Mouse (Mus musculus): ENCODE data around the gene Mgp.
A peak's percentile ranks its signal among the peaks of the same experiment; 100 is the strongest.

Gene Mgp

DNA sequence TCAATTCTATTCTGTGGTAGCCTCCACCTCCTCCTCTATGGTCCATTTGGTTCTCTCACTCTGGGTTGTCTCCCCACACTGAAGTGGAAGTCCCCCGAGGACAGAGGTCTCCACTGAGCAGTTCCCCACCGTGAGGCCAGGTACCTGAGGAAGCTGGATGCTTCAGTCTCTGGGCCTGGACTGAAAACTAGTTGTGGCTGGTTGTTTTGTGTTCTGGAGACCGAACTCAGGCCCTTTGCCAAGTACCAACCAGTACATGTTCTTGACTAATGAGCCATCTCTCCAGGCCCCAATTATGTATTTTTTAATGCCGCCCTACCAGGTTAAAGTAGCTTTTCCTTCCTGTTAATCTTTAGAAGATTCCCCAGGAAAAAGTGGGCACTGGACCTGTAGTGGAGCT is 23.3 kb downstream of the Mgp start:
- no peak for DNase-seq (ENCODE audit: low read depth, low spot score)

- no peak for DNase-seq (ENCODE audit: low read depth, low spot score)
Measured at GRCm38 (mm10) chr6:136850267-136850666, 25.4 kb downstream of the Mgp start.

DNA sequence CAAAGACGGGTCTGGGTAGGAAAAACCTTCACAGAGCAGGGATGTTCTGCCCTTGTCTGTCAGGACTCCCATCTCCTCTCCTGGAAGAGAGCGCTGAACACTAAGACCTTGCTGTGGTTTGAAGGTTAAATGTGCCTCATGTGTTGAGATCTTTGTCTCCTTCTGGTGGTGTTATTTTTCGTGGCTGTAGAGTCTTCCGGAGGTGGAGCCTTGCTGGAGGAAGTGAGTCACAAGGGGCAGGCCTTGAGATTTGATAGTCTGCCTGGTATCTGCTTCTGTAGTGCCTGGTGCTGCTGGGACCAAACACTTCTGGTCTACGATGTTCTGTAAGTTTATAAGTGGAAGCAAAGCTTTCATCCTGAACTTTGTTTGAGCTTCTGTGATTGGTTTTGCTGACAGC is 26.7 kb downstream of the Mgp start:
- DNase-seq (ENCODE audit: low read depth, low spot score), result no peak

DNA sequence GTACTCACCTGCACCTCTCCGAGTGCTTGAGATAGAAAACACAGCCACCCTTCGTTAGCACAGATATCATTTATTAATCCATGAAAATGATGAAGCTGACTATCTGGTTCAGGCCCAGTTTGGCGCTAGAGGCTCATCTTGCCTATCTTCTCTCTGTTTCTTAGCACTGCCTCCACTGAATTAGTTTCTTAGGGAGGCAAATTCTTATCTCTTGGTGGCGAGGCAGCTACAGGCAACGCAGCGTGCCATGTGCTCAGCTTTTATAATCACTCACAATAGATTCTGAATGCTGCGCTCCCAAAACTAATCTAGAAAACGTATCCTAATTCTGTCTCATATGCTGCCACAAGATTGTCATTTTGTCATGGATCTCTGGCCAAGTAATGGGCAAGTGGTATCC is 27.2 kb downstream of the Mgp start:
- no peak for DNase-seq (ENCODE audit: low read depth, low spot score)

GRCm38 (mm10) chr6:136847790-136848189 is 27.8 kb downstream of the Mgp start:
- DNase-seq (ENCODE audit: low read depth, low spot score), result peak; percentile 74

- DNase-seq (ENCODE audit: low read depth, low spot score), result no peak
Measured at GRCm38 (mm10) chr6:136847267-136847666, 28.4 kb downstream of the Mgp start.

- DNase-seq (ENCODE audit: low read depth, low spot score), result no peak
Measured at GRCm38 (mm10) chr6:136845706-136846480, 29.7 kb downstream of the Mgp start.

GRCm38 (mm10) chr6:136844903-136845302 is 30.7 kb downstream of the Mgp start:
- DNase-seq (ENCODE audit: low read depth, low spot score), result no peak

- no peak for DNase-seq (ENCODE audit: low read depth, low spot score)
Measured at GRCm38 (mm10) chr6:136837323-136837722, 38.3 kb downstream of the Mgp start.

- no peak for DNase-seq (ENCODE audit: low read depth, low spot score)
Measured at GRCm38 (mm10) chr6:136835352-136835751, 40.3 kb downstream of the Mgp start, which contains the start of gene Smco3. Gene Smco3, minus strand, starts transcription at chr6:136835452.

DNA sequence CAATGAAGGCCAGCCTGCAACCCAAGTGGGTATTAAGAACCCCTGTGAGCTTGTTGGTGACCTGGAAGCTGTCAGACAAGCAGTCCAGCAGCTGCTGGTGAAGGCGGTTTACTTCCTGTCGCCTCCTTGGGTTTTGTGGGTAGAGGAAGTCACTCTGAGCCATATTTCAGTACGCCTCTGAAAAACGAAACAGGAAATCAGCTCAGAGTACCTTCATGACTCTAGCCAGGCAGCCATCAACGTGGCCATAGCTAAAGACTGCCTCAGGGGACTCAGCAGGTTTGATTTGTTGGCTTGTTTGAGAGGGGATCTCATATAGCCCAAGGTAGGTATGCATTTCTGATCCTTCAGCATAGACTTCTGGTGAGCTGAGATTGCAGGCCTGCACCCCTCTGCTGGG is 43.9 kb downstream of the Mgp start:
- DNase-seq (ENCODE audit: low read depth, low spot score), result peak; percentile 76

DNA sequence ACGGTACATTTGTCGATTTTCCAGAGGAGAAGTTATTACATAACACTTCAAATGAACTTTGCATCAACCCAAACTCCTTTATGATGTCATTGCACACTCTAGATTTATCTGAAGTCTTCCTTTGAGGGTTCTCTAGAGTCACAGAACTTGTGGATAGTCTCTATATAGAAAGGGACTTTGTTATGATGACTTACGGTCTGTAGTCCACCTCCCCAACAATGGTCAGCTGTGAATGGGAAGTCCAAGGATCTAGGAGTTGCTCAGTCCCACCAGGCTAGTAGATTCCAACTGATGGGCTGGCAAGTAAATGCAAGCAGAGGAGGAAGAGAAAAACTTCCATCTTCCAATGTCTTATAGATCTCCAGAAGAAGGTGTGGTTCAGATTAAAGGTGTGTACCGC is 46.9 kb downstream of the Mgp start:
- DNase-seq (ENCODE audit: low read depth, low spot score), result peak; percentile 59

DNA sequence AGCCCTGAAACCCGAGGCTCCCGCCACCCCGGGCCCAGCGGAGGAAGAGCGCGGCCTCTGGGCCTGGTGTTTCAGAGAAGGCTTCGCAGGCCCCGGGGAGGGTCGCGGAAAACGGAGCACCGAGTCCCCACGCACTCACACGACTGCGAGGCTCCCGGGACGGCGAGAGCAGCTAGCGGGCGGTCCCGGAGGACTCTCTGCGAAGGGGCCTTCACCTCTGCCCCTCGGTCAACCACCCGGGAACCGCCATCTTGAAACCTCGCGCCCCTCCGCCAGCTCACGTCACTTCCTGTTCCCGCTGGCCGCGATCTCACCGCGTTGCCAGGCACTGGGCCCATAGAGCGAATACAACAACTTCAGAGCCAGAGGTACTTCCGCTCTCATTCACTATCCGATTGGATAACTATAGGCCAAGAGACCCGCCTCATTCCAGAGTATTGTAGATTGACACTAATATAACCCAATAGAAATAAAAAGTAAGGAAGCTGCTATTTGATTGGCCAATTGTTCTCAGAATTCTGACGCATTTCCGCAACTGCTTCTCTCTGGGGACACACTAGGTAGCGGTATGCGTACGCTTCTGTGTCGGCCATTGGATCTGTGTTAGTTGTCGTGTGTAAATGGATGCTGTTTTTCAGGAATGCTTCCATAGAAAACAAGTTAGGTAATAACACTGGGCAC is 47.6 kb downstream of the Mgp start, which contains the start of gene Wbp11:
Wbp11 (minus strand) TSS at position 353 of the 681 bp plus-strand sequence.
- peak; percentile 96 for DNase-seq (ENCODE audit: low read depth, low spot score)

- no peak for DNase-seq (ENCODE audit: low read depth, low spot score)
Measured at GRCm38 (mm10) chr6:136827516-136827880, 48.1 kb downstream of the Mgp start, which contains the start of gene BC049715. Gene BC049715, plus strand, starts transcription at chr6:136827626.

GRCm38 (mm10) chr6:136827116-136827515 is 48.5 kb downstream of the Mgp start:
- peak; percentile 45 for DNase-seq (ENCODE audit: low read depth, low spot score)

- DNase-seq (ENCODE audit: low read depth, low spot score), result no peak
Measured at GRCm38 (mm10) chr6:136824987-136825386, 50.6 kb downstream of the Mgp start.
